Mouse (Mus musculus) WW6 (cell line): ENCODE data around the gene Polr3g.
"Not testable (repeated sequence)": the region's sequence is repeated elsewhere in the genome, so short reads cannot be mapped to it uniquely, and the experiment has no call there.

Experiments used
- DNase-seq: peaks from one replicate; pipeline ENCODE4 v3.0.0-alpha.2; 2013; ENCODE audit warnings: low read depth, low spot score

Polr3g gene

GRCm38 (mm10) chr13:81689587-81689986 lies 21.2 kb downstream of the Polr3g start:
- no peak for DNase-seq

DNA sequence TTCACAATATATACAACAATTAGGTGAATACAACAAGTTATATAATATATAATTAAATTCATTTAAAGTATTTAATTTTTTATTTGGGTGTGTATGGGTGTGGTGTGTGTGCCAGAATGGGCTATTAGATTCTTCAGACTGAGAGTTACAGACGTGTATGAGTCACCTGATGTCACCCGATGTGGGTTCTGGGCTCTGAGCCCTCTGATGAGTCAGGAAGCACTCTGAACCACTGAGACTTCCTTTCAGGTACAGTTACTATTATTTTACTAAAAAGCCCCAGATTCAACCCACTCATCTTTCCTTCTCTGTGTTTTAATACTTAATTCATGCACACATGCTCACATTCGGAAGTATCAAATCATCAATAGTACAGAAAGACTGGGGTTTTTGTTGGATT lies 25.9 kb downstream of the Polr3g start:
- DNase-seq: no peak

- DNase-seq: no peak
Observed at GRCm38 (mm10) chr13:81684258-81684657, 26.6 kb downstream of the Polr3g start.

GRCm38 (mm10) chr13:81683107-81683506 lies 27.7 kb downstream of the Polr3g start:
- DNase-seq: no peak

DNA sequence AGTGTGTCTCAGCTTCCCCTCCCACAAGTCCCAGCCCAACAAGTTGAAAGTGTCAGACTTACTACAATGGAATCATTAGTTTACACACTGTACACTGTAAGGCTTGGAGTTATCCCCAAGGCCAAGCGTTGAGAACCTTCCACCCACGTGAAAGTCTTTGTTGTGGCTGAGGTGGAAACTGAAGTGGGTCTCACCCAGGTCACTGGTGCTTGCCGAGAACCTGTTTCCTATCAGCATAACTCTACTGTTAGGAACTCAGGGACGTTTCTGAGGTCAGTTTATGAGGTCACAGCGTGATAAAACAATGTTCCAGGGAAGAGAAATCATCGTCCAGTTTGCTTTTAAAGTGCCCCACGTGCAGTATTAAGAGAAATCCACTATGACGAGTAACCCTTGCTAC lies 35.5 kb downstream of the Polr3g start:
- DNase-seq: no peak

- DNase-seq: no peak
Observed at GRCm38 (mm10) chr13:81667713-81668112, 43.1 kb downstream of the Polr3g start.

- no peak for DNase-seq
Observed at GRCm38 (mm10) chr13:81664331-81664698, 46.5 kb downstream of the Polr3g start.

DNA sequence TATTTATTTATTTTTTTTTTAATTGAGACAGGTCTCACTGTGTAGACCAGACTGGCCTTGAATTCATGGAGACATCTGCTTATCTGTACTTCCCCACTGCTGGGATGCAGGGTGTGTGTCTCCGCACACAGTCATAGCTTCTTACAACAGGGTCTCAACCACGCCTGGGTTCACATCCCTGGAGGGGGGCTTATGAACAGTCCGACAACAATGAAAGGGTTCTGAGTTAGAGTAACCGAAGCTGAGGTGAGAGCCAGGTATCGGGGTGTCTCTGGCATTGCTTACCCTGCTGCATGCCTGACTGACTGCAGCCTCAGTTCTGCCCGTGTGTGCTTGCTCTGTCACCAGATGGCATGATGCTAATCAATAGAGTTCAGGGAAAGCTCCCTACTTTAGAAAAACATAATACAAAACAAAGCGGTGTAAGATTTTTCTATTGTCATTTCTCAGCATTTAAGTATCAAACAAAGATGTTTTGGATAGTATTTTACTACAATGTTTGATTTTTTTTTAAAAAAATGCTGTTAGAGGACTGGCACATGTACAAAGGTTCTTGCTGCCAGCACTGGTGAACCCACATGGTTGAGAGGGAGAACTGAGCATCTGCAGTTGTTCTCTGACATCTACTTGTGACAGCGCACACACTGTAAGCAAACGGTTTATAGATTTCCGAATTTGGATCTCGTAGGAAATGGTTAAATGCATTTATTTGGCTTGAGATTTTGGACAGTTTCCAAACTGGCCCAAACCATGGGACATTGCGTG lies 47.1 kb downstream of the Polr3g start:
- DNase-seq: no peak

GRCm38 (mm10) chr13:81658053-81658752 lies 52.6 kb downstream of the Polr3g start:
- DNase-seq: no peak

DNA sequence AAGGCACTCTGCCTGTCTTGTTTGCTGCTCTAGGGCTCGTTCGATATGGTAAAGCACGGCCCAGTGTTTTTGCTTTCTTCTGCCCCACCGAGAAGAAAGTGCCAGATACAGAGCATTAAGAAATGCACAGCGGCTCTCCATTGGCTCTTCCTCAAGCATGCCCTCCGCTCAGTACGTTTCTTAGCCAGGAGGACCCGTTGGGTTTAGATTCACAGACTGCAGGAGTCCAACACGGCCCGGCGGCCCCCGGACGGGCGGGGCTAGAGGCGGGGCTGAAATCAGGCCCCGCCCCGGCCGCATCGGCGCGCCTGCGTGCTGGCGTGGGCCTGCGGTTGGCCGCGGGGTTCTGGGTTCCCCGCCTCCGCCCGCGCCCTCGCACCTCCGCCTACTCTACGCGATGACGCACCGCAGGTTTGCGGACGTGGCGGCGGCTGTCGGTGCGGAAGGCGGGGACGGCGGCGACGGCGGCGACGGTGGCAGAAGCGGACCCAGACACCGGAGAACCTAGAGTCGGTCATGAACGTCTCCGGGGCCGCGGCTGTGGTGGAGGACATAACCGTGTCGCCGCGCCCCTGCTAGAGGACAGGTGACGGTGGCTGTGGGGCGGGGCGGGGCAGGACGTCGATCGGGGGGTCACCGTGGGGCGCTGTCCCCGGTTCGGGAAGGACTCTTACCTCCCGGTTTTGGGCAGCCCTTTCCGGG lies 53.3 kb downstream of the Polr3g start, which contains the start of gene Lysmd3:
Lysmd3 (plus strand) TSS at position 313 of the 702 bp plus-strand sequence.
- DNase-seq: peak; percentile 75

DNA sequence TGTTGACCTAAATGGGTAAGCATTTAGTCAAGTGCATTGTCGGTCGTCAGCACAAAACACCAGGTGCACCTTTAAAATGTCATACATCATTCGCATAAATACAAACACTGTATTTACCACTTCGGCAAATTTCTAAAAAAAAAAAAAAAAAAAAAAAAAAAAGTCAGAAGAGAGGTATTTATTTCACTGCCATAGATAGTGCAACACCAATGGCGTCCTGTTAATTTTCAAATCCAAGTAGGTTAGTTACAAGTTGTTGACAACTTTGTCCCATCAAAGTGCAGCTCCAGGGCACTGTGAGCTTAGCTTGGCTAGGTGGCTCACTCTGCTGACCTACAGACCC lies 53.8 kb downstream of the Polr3g start:
- no peak for DNase-seq

DNA sequence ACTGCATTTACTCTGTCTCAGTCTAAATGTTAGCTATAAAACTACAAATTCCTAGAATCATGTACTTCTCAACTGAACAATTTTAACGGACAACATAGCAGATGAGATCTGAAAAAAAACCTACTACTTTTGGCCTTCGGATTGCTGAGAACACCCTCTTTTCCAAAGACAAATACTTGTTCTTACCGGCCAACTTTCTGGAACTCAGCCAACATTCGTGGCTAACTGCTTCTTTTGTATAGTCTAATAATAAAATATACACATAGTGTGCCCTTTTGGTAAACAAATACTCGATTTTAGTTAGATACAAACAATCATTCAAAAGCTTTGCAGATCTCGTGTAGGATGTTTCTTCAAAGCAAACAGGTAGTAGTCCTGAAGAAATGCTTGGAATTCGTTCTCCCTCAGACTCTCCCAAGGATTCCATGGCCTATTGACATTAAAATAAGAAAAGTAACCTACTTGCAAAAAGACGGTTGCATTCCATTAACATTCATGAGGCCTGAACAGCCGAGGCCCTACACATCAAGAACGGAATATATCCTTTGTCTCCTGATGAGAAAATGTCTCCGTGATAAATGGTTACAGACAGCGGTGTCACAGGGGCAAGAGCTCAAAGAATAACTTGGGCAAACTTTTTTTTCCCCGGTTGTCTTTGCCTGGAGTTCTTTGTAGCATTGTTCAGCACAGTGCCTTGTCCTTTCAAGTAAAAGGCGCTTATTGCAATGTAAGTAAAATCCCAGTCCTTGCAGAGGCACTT lies 54.5 kb downstream of the Polr3g start:
- no peak for DNase-seq

GRCm38 (mm10) chr13:81650382-81650781 lies 60.4 kb downstream of the Polr3g start:
- not testable (repeated sequence) for DNase-seq

- no peak for DNase-seq
Observed at GRCm38 (mm10) chr13:81646348-81646747, 64.5 kb downstream of the Polr3g start.

- no peak for DNase-seq
Observed at GRCm38 (mm10) chr13:81644047-81644565, 66.7 kb downstream of the Polr3g start.

DNA sequence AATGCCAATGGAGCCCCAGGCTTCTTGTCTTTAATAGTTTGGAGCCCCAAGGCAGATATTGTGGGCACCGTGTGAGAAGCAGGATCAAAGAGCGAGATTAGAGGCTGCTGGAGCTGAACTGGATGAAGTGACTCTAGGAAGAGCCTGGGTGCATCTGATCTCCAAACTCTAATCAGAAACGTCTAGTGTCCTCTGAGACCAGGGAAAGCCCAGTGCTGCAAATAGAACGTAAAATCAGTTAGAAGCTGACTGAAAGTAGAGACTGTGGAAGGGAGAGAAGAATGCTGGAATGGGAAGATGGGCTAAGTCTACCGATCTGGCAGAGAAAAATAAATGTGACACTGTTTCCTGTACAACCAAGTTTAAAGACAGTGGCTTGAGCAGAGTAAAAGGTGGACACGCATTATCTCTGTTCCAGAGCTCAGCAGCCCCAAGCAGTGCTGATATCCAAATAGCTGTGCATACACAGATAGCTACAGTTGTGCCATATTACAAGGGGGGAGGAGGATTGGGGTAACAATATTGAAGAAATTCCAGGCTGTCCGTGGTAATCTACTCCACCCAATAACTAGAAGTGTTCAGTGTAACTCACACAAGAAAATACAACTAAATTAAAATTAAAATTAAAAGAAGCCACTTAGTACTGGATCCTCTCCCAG lies 68.2 kb downstream of the Polr3g start:
- no peak for DNase-seq

GRCm38 (mm10) chr13:81641289-81642045 lies 69.3 kb downstream of the Polr3g start:
- no peak for DNase-seq

DNA sequence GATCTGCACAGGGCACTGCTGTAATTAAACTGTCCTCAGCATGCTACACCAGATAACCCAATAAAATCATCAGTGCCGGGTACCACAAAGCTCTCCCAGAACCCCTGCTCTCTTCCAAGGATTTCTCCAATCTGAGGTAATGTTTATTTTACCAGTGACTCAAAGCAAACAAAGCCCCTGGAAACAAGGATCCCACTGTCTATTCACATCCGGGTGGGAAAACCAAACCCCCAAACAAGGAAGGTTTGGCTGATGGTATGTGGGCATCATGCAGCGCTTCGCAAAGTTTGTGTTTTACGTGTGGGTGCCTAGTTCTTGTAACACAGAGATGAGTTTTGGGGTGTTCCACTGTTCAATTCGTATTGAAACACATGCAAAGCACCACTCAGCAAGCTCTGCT lies 69.9 kb downstream of the Polr3g start:
- DNase-seq: no peak

DNA sequence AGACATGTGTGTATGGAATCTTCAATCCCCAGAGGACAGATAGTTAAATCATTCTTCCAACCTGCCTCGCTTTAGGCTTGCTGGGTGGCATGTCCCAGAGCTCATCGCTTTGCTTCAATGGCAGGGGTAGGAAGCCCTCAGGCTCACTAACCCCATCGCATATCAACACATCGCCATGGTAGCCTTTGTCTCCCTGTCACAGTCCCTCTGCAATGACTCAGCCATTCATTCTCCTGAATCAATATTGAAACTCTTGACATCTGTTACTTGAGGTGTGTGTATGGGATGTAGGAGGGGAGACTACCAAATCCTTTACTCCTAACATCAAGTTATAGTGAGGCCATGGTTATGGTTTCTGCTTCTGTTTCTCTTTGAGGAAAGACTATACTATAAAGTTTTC lies 71.2 kb downstream of the Polr3g start:
- DNase-seq: no peak

DNA sequence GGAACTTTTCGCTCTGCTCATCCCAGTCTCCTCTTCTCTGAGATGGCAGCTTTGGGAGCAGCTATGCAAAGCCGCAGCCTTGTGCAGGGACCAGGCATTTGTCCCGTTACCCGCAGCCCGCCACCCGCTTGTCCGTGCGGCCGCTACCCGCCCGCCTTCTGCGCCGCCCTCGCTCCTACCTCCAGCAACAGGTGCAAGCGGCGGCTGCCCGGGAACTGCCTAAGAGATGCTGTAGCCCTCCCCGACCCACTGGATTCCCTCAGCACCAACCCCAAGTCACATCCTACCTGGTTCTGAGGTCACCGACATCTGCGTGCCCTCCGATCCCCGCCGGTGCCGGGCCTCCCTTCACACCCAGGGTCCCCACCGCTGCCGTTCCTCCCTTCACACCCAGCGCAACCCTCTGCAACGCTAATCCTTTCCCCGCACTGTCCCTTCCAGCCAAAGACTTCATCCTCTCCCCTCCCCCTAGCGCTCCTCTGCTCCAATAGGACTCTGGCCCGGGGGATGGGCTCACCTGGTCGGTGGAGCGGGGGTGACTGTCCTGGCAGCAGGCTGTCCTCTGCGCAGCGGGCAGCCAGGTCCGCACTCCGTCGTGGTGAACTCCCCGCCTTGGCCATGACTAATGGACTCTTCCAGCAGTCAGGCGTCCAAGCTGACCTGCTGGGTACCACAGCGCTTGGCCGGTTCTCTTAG lies 77.9 kb downstream of the Polr3g start, which contains the start of gene Adgrv1:
Adgrv1 (minus strand) TSS at position 435 of the 696 bp plus-strand sequence.
- peak; percentile 90 for DNase-seq
